Mouse (Mus musculus) cerebellum, postnatal 36 days (tissue): ENCODE results near the gene Itln1.
A peak's percentile ranks its signal among the peaks of the same experiment; 100 is the strongest.
"Not testable (repeated sequence)": the region's sequence is repeated elsewhere in the genome, so short reads cannot be mapped to it uniquely, and the experiment has no call there.

ENCODE experiments used
- DNase-seq, 2 experiments: peaks; one replicate each; pipeline ENCODE4 v3.0.0; 2021 to 2022; ENCODE audit warnings: mixed read lengths in 2 of 2

The Itln1 gene

DNA sequence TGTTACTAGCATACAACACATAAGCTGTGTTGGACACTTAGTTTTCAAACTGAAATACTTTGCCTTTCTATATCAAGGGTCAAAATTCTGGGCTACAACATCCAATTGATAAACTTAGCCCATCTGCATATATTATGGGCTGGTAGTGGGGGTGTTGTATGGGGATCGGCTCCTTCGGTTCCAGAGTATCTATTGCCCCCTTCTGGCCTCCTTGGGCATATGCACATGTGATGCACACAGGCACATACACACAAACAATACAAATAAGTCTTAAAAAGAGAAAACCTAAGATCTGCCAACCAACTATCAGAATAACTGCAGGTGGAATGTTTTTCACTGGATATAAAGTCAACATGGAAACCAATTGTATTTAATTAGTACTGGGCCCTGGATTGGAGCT is 21.9 kb downstream of the Itln1 start:
- DNase-seq: no peak

DNA sequence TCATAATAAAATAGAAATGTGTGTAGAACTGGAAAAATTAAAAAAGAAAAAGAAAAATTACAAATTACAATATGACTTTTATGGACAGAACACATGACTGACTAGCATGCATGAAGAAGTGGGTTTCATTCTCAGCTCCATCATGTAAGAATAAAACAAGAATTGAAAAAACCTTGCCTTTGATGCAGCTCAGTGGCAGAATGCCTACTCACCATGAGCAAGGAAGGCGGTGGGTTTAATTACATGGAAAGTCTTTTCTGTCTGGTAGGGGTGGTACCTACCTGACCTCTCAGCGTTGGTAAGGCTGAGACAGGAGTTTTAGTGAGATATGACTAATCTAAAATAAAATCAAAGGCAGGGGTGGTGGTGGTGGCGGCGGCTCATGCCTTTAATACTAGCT is 30.5 kb downstream of the Itln1 start:
- no peak for DNase-seq

DNA sequence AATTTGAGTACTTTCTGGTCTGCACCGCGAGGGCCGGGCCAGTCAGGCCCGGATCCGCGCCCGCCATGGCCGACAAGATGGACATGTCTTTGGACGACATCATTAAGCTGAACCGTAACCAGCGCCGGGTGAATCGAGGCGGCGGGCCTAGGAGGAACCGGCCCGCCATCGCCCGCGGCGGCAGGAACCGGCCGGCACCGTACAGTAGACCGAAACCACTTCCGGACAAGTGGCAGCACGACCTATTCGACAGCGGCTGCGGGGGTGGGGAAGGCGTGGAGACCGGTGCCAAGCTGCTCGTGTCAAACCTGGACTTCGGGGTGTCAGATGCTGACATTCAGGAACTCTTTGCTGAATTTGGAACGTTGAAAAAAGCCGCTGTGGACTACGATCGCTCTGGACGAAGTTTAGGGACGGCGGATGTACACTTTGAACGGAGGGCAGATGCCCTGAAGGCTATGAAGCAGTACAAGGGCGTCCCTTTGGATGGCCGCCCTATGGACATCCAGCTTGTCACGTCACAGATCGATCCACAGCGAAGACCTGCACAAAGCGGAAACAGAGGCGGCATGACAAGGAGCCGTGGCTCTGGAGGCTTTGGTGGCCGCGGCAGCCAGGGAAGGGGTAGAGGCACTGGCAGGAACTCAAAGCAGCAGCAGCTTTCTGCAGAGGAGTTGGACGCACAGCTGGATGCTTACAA is 31.4 kb downstream of the Itln1 start:
- peak in 1 of 2 experiments; percentile 34 for DNase-seq

DNA sequence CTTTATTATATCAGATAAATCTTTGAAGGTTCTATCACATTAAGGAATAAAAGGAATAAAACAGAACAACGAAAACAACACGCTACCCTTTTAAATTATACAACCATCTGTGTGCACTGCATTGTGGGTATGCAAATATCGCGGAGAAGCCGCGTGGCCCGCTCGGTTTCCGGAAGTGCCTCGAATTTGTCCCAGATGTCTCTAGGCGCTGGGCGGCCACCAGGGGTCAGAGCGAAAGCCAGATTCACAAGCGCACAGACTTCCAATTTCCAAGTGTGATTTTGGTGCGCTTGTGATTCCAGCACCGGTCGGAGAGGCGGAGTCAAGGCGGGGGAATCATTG is 31.9 kb downstream of the Itln1 start, which contains the start of gene Alyref2:
TSS of gene Alyref2 (plus strand) at position 229 of the 342 bp plus-strand sequence.
- DNase-seq: peak; percentile 87 to 90

DNA sequence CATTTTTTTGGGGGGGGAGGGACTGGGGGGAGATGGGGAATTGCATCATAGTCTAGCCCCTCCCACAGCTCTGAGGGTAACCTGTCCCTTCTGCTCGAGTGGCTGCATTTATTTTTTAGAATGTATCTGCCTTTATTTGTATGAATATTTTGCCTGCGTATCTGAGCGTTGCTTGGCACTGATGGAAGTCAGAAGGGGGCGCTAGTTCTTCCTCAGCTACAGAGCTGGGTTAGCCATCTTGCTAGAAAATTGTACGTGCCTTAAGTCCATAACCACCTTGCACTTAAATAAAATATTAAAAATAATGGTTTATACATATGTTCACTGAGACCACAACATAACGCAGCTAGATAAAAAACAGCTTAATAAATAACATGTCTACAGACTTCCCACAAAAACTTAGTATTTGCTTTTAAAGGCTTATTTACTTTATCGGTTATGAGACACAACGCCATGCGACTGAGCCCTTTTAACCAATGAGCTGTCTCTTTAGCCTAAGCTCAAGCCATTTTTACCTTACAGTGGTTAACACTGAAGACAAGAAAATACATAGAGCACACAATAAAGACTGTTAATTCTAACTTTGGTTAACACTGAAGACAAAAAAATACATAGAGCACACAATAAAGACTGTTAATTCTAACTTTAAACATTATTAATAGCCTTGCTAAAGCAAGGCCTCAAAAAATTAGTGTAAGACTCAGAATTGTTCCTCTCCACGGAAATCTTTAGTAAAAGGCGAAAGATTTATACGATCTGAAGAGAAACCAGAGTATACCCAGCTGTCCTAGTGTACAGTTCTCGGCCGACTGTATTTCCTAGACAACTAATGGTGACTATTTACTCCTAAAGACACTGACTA is 32.5 kb downstream of the Itln1 start:
- DNase-seq: peak; percentile 18 to 31

DNA sequence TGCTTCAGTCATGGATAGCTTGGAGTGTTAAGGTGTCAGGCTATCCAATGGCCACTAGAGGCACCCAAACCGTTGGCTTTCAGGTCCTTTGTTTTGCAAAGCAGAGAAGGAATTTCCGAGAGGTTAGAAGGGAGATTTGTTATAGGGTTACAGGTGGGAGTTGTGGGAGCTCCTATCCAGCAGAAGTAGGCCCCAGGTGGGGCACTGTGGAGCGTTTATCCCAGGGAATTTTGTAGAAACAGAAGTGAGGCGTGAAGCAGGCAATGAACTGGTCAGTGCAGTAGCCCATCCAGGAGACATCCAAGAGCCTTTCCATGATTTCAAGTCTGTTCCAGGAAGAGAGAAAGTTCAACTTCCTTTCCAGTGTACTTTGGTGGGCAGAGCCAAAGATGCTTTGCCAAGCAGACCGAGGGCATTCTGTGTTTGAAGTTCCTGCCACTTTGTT is 33.4 kb downstream of the Itln1 start:
- peak; percentile 18 to 29 for DNase-seq

DNA sequence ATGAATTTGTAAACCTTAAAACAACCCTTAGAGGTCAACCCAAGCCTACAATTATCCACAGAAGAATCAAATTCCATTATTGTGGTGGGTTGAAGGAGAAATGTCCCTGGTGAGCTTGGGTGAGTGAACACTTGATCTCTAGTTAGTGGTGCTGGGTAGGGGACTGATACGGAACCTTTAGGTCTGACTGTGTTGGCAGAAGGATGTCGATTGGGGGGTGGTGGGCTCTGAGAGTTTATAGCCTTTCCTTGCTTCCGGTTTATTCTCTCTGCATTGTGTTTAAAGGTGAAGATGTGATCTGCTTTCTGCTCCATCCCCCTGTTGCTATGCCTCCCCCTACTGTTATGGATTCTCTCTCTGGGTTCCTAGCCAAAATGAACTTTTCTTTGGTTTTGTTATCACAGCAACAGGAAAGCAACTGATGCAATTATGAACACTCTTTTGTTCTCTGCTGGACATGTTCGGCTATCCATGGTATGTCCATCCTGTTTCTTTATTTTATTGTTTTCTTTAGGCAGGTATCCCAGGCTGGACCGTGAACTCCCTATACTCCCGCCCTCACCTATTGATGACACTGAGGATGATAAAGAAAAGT is 34.0 kb downstream of the Itln1 start:
- DNase-seq: no peak

DNA sequence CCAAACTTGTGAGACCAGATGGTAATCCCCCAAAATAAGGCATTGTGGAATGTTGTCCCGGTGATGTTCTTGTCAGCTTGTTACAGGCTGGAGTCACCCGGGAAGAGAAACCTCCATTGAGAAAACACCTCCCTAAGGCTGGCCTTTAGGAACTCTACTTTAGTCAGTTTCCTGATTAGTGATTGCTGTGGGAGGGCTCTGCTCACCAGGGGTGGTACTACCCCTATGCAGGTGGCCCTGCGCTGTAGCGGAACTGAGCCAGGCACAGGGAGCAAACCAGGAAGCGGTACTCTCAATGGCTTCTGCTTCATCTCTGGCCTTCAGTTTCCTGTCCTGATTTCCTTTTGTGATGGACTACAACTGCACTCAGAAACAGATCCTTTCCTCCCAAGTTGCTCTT is 35.2 kb downstream of the Itln1 start:
- DNase-seq: no peak

DNA sequence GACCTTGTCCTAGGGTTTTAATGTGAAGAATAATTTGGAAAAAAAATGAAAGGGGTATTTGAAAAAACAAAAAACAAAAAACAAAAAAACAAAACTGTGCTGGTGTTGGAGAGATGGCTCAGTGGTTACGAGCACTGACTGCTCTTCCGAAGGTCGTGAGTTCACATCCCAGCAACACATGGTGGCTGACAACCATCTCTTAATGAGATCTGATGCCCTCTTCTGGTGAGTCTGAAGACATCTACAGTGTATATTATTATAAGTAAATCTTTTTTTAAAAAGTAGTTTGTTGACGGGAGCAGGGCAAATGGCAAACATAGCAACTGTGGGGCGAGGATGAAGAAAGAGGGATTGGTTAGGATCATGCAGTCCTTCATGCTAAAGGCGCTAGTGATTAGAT is 39.7 kb downstream of the Itln1 start:
- DNase-seq: no peak

DNA sequence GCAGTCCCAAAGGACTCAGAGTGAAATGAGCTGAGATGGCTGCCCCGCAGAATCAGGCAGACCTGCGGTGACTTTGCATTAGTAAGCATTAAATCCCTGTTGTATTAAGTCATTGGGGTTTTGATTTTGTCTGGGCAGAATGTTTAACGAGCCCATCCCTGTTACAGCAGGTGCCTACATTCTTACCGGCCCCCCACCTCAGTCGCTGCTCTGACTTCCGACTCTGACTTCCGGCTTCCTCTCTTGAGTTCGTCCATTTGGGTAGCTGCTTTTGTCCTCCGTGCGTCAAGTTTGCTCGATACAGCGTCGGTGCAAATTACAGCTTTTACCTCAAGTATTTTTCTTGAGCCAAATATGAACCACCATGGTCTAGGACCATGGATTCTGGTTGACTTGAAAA is 40.9 kb downstream of the Itln1 start:
- DNase-seq: no peak

DNA sequence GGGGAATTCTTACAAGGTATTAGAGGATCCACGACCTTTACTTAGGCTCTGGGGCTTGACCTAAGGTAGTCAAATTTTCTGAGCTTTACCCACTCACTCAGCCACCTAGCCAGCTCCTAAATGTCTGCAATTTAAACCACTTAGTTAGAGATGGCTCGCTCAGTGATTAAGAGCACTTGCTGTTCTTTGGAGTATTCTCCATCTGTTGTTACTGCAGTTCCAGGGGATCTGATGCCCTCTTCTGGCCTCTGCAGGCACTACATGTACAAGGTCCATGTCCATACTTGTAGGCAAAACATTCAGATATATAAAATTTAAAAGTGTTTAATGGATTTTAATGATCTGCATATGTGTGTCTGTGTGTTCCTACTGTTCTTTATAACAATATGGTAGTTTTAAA is 56.1 kb downstream of the Itln1 start:
- peak; percentile 74 to 79 for DNase-seq

DNA sequence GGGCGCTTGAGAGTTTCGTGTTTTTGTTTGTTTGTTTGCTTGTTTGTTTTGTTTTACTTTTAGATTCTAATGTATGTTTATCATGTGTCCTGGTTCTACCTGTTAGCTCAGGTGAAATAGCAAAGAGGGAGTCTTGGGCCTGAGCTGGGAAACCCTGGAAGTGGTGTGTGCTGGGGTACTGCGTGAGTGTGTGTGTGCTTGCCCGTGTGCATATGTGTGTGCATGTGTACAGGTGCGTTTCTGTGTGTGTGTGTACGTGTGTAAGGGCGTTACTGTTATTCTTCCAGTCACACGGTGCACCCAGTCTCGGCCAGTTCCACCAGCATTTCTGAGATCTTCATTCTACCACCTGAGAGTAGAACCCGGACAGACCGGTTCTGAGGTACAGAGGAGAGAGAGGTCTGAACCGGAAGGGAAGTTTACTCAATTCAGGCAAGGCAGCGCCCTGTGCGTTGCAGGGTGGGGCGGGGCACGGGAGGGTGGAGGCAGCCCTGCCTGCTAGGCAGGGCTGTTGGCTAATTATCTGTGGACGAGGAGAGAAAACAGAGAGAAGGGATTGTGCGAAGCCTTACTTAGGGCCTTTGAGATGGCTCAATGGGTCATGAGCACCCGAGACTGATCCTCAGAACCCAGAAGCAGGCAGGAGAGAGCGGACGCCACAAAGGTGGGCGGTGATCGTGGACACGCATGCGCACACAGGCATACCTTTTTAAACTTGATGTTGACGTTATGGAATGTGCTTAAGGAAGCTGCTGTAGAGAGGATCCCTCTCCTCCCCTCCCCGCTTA is 57.1 kb downstream of the Itln1 start:
- DNase-seq: peak in 1 of 2 experiments; percentile 15

DNA sequence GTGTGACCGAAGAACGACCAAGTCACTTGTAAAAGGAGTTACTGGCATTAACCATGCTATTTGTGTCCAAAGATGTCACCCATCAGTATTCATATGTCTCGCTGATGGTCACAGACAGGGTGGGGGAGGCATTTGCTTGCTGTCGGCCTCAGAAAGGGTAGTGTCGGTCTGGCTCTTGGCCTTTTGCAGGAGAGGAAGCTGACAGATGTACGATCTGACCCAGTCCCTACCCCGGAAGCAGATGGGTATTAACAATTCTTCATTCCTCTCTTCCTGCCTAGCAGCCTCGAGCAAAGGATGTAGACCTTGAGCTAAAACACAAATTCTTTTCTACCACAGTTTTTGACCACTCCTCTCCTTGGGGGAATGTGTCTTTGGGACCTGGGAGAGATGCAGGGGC is 58.0 kb downstream of the Itln1 start:
- DNase-seq: no peak

DNA sequence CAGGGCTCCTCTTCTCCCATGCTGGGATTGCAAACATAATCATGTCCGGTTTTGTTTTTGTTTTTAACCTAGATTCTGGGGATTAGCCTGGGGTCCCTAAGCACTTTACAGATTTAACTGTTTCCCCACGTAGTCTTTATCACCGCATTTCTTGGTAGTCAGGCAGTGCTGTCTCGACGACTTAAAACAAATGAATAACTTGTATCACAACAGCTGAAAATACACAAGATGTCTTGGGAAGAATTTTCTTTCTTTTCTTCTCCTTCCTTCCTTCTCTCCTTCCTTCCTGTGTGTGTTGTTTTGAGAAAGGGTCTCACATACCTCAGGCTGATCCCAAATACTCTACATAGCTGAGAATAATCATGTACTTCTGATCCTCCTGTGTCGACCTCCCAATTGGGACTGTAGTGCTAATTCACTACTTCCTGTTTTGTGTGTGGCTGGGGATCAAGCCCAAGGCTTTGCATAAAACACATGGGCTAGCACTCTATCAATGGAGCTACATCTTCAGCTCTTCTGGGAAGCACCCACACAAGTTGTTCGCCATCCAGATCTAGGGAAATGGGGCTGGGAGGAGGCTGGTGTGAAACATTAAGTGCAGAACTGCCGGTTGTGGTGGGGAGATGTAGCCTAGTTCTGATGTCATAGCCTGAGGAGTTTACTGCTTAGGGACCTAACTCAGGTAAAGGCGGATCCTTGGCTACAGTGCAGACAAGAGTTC is 61.0 kb downstream of the Itln1 start:
- no peak for DNase-seq

DNA sequence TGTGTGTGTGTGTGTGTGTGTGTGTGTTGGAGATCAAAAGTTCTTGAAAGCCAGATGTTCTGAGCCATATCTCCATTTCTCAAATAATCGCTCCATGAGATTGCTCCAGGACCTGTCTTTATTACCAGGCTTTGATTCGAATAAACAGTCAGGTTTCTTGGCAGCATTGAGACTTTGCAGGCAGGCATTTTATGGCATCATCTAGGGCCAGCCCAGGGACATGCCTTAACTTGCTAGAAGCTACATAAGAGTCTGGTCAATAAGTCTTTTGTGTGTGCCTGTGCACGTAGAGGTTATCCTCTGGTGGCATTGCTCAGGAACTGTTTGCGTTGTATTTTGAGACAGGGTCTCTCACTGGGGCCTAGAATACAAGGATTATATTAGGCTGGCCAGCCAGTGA is 61.6 kb downstream of the Itln1 start:
- DNase-seq: no peak

DNA sequence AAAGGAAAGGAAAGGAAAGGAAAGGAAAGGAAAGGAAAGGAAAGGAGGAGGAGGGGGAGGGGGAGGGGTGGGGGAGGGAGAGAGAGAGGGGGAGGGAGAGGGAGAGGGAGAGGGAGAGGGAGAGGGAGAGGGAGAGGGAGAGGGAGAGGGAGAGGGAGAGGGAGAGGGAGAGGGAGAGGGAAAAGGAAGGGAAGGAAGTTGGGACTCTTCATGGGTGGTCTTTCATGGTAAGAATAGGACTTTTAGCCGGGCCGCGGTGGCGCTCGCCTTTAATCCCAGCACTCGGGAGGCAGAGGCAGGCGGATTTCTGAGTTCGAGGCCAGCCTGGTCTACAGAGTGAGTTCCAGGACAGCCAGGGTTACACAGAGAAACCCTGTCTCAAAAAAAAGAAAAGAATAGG is 63.2 kb downstream of the Itln1 start:
- DNase-seq: not testable (repeated sequence)

DNA sequence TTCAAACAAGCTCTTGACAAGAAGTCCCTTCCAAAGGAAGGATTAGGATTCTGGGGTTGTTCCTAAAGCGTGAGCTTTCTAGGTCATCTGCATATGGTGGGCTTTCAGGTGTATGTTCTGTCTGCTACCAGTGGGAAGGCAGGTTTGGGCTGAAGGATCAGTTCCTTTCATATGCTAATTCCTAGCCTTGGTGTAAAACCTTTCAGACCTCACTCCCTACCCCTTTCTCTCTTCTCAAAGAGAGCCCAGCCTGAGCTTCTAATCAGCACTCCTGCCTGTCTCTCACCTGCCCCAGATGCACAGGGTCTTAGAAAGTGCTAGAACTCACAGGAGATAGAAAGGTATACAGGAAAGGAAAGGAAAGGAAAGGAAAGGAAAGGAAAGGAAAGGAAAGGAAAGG is 63.6 kb downstream of the Itln1 start:
- no peak for DNase-seq

DNA sequence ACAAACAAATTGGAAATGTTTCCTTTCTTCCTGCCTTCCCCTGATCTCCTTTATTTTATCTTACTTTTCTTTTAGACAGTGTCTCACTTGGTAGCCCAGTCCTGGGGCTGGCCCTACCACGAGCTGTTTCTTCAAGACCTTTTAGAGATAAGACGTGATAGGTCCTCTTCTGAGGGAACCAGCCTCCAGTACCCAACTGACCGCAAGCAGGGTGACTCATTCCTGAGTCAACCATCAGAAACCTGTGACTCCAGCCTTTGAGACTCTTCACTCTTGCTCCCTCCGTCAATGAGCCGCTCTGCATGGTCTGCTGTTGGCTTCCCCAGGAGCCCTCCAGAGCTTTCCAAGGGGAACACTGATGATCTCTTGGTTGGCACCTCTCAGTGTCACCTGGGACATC is 64.2 kb downstream of the Itln1 start:
- no peak for DNase-seq

DNA sequence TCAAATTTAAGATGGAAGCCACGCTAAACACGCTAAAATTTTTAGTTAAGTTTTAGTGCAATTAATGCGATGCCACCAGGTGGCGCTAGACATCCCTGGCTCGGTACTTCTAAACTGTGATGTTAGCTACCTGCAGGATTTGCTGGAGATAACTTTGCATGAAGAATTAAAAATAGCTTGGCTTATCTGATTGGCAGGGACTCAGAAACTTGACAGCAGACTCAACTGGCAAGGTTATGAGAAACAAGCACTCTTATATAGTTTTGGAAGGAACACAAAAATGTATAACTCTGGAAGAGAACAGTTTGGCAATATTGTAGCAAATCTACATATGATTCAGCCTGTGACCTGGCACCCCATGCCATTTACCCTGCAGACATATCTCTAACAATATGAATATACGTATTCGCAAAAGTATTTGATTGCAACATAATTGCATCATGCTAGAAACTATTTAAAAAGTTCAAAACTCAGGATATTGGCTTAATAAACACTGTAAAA is 64.7 kb downstream of the Itln1 start:
- peak; percentile 47 to 63 for DNase-seq

DNA sequence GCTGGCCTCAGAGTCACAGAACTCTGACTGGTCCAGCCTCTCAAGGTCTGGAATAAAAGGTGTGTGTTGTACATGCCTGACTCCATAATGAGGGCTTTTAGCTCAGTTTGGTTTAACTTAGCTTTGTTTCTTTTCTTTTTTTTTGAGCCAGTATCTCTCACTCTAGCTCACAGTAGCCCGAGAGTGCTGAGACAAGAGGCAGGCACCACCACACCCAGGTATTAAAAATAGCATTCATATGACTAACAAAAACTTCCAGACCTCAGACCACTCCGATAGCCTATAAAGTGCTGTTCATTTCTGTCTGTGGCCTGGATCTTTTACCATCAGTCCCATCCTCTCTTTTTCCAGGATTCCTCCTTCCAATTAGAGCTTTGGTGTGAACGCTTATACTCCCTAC is 65.4 kb downstream of the Itln1 start:
- DNase-seq: no peak
